Mouse (Mus musculus) embryo, embryonic 11 days (tissue): ENCODE results near the gene Golga1.
A peak's percentile ranks its signal among the peaks of the same experiment; 100 is the strongest.

Experiments used
- DNase-seq: peaks from one replicate; pipeline ENCODE4 v3.0.0-alpha.2; 2015

Golga1 gene

GRCm38 (mm10) chr2:39005574-39006079 lies 59.7 kb downstream of the Golga1 start, which contains the start of gene Rpl35:
Rpl35 (minus strand) TSS chr2:39005624.
- DNase-seq: peak; percentile 61

- DNase-seq: peak; percentile 97
Measured at GRCm38 (mm10) chr2:39004880-39005435, 60.4 kb downstream of the Golga1 start, which contains the start of gene Arpc5l. Arpc5l (plus strand) TSS chr2:39005348.

- DNase-seq: peak; percentile 39
Measured at GRCm38 (mm10) chr2:39004372-39004771, 61.0 kb downstream of the Golga1 start.

DNA sequence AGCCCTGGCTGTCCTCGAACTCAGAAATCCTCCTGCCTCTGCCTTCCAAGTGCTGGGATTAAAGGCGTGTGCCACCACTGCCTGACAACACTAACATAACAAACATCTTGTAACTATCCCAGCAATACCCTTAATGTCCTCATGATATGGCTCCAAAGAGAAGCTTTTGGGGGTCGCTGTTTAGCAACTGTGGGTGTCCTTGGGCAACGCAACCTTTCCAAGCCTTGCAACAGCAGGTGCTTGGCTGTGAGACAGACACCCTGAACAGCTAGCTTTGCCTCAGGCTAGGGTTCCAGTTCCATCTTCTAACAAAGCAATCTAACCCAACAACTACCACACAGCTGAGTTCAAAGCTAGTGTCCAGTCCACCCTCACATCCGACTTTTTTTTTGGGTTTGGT lies 61.8 kb downstream of the Golga1 start:
- no peak for DNase-seq

DNA sequence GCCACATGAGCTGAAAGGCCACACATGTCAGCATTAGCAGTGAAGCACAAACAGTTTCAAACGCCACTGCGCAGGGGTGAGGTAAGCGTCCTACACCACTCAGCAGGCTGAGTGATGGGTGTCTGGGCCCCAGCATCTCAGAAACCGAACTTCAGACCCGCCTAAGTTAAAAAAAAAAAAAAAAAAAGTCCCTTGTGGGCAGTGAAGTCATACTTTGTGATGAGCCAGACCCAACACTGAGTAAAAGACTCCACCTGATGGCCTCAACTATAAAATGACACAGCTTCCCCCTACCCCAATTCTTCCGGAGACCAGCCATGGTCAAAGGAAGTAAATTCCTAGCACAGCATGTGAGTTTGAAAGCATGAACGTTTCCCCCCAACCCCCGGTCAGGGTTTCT lies 62.2 kb downstream of the Golga1 start:
- DNase-seq: no peak

DNA sequence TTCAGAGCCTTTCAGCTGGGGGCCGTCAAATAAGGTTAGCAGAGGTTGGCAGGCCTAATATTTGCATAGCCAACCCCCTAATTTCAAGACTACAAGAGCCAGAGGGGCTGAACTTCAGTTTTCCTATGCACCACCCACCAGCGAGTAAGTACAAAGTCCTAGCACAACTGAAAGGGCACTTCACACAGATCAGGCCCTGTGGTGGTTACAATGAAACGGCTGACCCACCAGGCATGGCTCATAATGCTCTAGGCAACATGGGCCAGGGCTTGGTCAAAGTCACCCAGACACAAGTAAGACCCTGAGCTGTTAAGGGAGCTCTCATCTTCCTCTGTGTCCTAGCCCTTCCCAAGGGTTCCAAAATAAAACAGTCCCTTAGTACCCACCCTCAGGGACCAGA lies 63.5 kb downstream of the Golga1 start:
- DNase-seq: no peak

DNA sequence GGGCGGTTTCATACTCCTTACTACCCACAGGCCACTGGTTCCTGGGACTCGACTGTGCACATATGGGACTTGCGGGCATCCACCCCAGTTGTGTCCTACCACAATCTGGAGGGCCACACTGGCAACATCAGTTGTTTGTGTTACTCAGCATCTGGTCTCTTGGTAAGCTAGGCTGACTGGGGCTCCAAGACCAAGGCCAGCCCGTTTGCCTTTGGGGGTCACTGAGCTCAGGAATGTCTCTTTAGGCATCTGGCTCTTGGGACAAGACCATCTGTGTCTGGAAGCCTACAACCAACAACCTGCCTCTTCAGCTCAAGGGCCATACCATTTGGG lies 64.8 kb downstream of the Golga1 start:
- DNase-seq: no peak

- no peak for DNase-seq
Measured at GRCm38 (mm10) chr2:38999910-39000586, 65.3 kb downstream of the Golga1 start.

DNA sequence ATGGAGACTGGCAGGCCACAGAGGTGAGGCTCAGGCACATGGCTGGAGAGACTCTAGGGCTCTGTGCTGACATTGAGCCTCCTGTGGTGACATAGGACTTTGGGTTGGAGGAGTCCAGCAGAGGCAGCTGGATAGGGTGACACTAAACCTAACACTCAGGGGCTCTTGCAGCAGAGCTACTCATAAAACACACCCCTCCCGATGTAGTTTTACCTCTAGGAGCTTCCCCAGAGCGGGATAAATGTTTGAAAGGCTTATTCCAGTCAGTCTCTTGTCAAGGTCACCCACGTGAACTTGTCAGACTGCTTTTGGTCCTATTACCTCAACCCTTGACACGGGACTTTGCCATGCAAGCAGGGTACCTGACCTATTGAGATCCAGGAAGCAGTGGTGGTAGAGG lies 66.0 kb downstream of the Golga1 start:
- DNase-seq: no peak

DNA sequence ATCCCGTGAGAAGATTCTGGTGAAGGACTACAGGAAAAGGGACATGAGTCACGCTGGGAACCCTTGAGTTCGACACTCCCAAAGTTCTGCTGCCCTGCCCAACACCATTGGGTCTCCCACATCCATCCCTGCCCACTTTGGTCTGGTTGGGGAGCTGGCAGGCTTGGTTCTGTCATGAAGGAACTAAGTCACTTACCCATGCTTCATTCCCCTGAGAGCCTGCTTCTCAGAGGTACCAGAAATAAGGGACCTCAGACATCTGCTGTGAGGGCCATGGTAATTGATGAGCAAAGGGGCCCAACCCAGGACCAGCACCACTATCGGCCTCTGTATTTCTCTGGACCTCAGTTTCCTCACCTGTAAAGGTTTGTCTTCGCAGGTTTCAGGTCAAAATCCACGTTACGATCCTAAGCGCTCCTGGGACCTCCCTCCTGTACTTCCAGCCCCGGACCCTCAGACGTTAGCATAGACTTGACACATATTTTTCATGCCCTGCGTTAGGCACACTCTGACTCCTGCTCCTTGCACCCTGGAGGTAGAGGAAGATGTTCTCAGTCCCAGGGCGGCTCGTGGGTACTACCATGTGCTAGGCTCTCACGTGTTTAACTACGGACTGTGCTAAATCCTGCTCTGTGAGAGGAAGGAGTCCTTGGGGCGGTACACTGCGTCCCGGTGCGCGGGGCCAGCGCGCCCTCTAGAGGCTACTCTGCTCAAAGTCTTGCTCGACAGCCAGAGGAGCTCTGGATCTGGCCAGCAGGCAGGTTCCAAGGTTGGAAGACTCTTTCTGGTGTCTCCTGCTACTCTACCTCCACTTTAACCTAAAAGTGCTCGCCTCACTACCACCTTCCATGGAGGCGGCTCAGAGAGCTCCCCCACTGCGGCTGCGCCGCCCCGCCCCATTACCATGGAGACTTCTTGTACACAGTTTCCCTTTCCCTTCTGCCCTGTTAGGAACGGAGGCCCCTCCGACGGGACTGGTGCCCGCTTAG lies 67.7 kb downstream of the Golga1 start, which contains the start of gene Wdr38:
TSS of gene Wdr38 (plus strand) at position 91 of the 989 bp plus-strand sequence.
- DNase-seq: peak; percentile 90

- DNase-seq: no peak
Measured at GRCm38 (mm10) chr2:38992452-38992851, 72.9 kb downstream of the Golga1 start.

GRCm38 (mm10) chr2:38992004-38992403 lies 73.3 kb downstream of the Golga1 start:
- DNase-seq: no peak

DNA sequence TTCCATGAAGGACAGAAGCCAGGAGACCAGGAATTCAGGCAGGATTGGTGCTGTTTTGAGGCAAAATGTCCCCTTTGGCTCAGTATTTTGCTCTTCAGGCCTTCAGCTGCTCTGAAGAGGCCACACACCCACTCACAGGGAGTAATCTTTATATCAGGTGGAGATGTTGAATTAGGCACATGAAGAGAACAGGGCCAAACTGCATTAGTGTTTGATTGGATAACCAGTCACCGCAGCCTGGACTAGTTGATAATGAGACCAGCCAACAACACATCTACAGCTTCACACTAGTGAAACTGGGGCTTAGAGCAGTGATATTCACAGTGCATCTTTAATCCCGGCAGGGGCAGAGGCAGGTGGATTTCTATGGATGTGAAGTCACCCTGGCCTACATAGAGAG lies 76.4 kb downstream of the Golga1 start:
- no peak for DNase-seq

- DNase-seq: no peak
Measured at GRCm38 (mm10) chr2:38987803-38988510, 77.4 kb downstream of the Golga1 start.

GRCm38 (mm10) chr2:38987371-38987770 lies 78.0 kb downstream of the Golga1 start:
- no peak for DNase-seq

GRCm38 (mm10) chr2:38986580-38986979 lies 78.8 kb downstream of the Golga1 start:
- no peak for DNase-seq

GRCm38 (mm10) chr2:38983456-38983855 lies 81.9 kb downstream of the Golga1 start:
- DNase-seq: no peak

DNA sequence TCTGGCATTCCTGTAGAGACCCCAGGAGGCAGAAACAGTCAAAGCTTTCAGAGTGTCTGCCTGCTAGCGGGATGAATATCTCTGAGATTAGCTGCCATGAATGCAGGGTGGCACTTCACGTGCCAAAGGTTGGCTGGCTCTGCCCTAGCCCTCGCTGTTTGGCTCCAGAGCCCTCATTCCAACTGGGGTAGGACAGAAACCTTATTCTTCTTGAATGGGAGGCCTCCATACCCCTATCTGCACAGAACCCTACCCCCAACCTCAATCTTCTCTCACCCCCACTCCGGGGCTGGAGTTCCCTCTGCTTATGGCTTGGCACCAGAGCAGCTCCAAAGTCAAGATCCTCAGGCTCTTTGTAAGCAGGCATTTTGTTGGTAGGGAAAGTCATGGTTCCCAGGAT lies 87.5 kb downstream of the Golga1 start:
- no peak for DNase-seq

DNA sequence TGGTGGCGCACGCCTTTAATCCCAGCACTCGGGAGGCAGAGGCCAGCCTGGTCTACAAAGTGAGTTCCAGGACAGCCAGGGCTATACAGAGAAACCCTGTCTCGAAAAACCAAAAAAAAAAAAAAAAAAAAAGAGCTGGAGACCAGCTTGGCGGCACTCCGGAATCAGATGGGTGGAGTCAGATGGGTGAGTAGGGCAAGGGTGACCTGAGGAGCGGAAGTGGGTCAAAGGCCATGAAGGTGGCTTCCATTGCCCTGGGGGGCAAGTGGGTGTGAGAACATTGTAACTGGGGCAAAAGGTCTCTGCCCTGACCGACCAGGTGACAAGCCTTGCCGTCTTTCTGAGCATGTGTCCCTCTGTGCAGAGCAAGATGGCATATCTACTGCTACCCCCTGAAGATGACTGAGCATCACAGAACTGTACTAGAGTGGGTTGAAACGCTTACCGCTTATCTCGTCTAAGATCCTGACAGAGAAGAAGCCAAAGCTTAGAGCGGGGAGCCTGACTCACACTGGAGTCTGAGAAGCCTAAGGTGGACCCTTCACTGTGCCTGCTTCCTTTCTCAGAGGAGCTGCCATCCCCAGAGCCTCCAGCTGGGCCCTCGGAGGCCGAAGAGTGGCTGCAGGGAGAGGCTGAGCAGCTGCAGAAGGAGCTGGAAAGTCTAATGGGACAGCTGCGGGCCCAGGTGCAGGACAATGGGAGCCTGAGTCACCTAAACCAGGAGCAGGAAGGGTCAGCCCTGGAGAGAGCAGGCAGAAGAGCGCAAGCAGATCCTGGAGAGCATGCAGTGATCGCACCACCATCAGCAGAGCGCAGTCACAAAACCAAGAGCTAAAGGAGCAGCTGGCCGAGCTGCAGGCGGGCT lies 89.2 kb downstream of the Golga1 start:
- no peak for DNase-seq

DNA sequence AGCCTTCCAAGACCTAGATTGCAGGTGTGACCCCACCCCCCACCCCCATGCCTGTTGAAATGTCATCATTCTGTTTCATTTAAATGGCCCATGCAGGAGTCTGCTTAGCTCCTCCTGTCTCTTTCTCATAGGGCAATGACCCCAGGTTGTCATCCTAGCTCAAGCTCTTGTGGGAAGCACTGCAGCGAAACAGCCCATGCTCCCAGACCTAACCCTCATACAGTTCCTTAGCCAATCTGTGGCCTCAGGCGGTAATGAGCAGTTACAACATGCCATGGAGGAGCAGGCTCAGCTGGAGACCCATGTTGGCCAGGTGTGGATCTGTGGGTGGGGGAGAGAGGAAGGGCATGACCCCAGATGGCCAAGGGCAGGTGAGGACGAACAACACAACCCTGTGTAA lies 90.2 kb downstream of the Golga1 start:
- DNase-seq: no peak

- DNase-seq: no peak
Measured at GRCm38 (mm10) chr2:38974171-38974570, 91.2 kb downstream of the Golga1 start.

DNA sequence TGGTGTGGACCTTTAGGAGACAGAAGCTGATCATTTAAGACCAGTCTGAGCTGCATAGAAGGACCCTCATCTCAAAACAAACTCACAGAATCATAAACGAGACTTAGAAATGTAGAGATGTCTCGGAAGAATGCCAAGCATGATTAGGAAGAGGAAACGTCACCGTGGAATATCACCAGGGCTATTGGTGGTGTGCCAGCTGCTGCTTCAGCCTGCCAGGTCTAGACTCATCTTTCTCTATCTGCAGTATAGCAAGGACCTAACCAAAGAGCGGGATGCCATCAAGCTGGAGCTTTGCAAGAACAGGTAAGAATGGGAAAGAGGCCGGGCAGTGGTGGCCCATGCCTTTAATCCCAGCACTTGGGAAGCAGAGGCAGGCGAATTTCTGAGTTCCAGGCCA lies 91.6 kb downstream of the Golga1 start:
- DNase-seq: no peak
